Mouse (Mus musculus): ENCODE results near the gene Lrp2bp.

- TF ChIP-seq POLR2A (IDR thresholded peaks at IDR 0.05; ENCODE audit: insufficient read depth, low read depth, low read length) (no peak), CTCF (IDR thresholded peaks at IDR 0.05) (no peak)
Observed at GRCm38 (mm10) chr8:46005596-46005995, 6.5 kb downstream of the Lrp2bp start, which contains the start of gene Ankrd37.

All from heart, adult 2 months (tissue).